Mouse (Mus musculus): ENCODE measurements around the gene Slc6a11. TPM values are rescaled to one million over a fixed set of nuclear protein-coding genes. Genes with fewer than 3 reads are reported as not detected.

Slc6a11 gene
- polyA plus RNA-seq, 1 experiment from 2014 or later = 1.2 TPM

DNA sequence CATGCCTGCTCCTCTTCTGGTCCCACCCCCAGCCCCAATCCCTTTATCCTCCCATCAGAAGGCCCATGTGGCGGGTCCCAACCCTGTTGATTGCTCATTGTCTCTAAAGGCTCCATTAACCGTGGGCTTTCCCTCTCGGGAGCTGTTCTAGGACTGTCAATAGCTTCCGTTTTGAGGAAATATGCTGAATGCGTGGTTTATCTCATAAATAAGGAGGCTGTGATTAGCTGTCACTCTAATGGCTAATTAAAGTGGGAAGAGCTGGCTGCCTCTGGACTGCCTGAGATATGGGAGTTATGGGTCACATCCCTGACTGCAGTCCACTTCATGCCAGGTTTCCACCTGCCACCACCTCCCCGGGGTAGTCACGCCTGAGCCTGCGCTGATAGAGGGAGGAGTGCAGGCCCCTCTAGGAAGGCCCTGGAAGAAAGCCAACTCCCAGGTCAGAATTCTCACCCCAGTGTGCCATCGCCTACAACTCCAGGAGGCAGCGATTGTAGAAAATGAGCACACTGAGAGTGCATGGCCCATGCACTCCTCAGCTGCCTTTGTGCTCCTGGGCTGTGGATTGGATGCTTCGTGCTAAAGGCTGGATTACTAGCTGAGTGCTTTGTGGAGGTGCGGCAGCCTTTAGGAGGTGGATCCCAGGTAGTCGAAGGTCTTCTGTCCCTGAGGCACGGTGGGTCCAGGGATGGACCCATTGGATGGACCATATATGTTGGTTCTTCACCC lies 143.1 kb downstream of the Slc6a11 start:
- Histone ChIP-seq H3K4me2 (no peak overlapping the region), H3K36me3 (replicated peaks) (no peaks in the 10 kb centered on the region), H3K4me3 (replicated peaks) (no peak overlapping the region), H3K9me3 (no peaks in the 10 kb centered on the region), H3K4me1 (peaks cover 21% of the 10 kb centered on the region), H3K27me3 (peaks cover 12% of the 10 kb centered on the region; the same call in 1 of the 2 replicates), H3K9ac (no peak overlapping the region), H3K27ac (peak overlapping the region; percentile 75)
- 46% methylated on average over 14 of the region's 14 CpGs for WGBS
- ATAC-seq (ENCODE audit: low FRiP score) = peak; percentile 66

DNA sequence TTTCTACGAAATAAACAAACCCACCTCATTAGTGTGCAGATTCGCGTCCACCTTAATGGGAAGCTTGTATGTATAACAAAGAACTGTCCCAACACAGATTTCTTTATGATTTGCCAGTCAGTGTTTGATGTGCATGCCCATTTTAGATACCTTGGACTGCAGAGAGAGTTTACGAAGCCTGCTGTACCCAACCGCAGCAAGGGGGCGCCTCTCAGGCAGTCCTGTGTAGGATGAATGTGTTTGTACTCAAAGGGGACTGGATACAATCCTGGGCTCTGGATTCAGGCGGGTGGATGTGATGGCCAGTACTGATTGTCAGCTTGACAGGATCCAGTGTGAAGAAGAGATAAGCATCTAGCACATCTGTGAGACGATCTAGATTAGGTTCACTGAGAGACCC lies 144.8 kb downstream of the Slc6a11 start:
- Histone ChIP-seq H3K4me1 (peaks cover 21% of the 10 kb centered on the region), H3K9me3 (no peaks in the 10 kb centered on the region), H3K9ac (no peak overlapping the region), H3K27ac (no peak overlapping the region), H3K4me2 (no peak overlapping the region), H3K4me3 (replicated peaks) (no peak overlapping the region), H3K27me3 (peaks cover 15% of the 10 kb centered on the region; the same call in 1 of the 2 replicates), H3K36me3 (replicated peaks) (no peaks in the 10 kb centered on the region)
- no peak for ATAC-seq (ENCODE audit: low FRiP score)
- 53% methylated on average over 8 of the region's 8 CpGs for WGBS

DNA sequence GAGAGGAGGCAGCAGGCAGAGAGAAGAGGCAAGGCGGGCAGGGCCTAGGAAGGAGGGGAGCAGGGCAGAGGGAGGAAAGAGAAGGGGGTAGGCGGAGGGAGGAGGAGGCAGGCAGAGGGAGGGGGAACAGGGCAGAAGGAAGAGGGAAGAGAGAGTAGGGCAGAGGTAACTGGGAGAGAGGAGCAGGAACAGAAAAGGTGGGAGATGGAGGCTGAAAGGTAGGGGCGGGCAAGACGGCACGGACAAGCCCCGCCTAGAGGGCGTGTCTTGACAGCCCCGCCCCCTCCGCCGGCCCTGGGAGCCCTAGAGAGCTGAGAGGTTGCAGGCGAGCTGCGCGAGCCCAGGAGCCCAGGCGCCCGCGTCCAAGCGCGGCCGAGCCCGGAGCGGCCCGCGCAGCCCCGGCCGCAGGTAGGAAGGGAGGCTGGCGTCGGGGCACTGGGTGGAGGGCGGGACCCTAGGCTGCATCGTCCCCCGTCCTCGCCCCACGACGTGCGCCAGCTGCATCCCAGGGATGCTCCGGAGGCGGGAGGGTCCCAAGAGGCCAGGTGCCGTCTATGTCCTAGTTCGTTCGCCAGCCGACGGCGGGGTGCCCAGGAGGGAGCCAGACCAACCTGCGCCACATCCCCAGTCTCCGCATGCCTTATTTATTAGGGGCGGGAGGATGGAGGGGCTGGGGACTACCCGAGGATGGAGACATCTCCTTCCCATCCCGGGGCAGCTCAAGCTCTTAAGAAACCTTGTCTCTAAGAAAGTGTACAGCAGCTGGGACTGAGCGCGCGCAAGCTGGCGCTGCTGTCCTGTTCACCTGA lies 151.6 kb downstream of the Slc6a11 start, which contains the start of gene Slc6a1:
Gene Slc6a1 (plus strand): TSS at position 167 of the 809 bp plus-strand sequence.
- Histone ChIP-seq H3K9me3 (no peaks in the 10 kb centered on the region), H3K4me3 (replicated peaks) (peak within 1 kb of the TSS; percentile 63), H3K27ac (peak within 1 kb of the TSS; percentile 67), H3K4me2 (peak within 1 kb of the TSS; percentile 58), H3K27me3 (peaks cover 59% of the 10 kb centered on the region), H3K4me1 (peaks cover 45% of the 10 kb centered on the region), H3K9ac (peak within 1 kb of the TSS; percentile 75), H3K36me3 (replicated peaks) (no peaks in the 10 kb centered on the region)
- WGBS = 2% methylated on average over 30 of the region's 51 CpGs
- ATAC-seq (ENCODE audit: low FRiP score) = peak; percentile 92

DNA sequence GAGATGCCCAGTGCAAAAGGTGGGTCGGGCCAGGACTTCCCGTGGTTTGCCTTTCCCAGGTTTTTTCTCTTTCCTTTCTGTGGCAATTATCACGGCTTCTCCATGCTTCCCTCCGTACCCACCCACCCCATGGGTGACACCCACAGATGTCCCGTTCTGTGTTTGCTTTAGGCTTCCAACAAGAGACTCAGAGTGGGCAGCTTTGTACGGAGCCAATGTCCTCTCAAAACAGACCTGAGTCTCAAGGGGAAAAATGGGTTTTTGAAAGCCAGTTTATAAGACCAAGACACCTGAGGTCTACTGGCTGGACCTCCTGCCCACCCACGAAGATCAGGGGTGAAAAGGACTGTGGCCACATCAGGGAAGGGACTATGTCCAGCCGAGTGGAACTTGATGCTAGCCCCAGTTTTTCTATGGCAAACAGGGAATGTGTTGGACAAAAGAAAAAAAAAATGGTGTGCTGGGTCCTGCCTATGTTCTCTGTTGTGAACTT lies 152.3 kb downstream of the Slc6a11 start:
- H3K27me3 ChIP-seq = peaks cover 59% of the 10 kb centered on the region

DNA sequence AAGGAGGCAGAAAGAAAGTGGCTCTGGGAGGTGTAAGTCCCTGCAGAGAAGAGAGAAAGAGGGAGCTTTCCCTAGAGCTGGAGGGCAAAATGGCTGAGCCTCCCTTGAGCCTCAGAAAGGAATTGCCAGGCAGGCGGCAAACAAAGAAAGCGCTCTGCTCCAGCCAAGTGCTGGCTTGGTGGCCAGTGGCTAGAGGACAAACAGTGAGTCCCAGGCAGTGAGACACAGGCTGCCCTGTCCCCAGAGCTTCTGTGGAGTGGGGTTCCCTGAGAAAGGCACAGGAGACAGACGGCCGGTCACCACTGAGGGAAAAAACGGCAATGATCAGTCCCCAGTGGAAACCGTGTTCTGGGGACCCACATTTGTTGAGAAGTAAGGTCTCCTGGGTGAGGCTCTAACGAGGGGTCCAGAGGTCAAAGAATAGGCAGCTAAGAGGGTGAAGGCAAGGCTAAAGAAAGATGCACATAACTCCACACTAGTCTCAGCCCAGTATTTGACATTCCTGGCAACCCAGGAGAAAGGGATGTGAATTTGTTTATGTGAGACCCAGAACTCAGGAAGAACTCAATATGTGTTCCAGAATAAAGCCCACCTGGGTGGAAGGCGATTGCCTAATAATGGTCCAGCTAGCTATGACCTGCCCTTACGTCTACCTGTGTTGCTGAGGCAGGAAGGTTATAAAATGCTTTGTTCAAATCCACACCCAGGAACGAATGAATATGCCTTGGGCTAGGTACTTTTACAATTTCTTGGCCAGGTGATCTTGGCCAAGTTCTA lies 153.1 kb downstream of the Slc6a11 start:
- H3K4me2 ChIP-seq = peak overlapping the region; percentile 58
- ATAC-seq (ENCODE audit: low FRiP score) = no peak
- peaks cover 59% of the 10 kb centered on the region for H3K4me1 ChIP-seq
- WGBS = 42% methylated on average over 10 of the region's 10 CpGs
- H3K36me3 ChIP-seq (replicated peaks) = no peaks in the 10 kb centered on the region
- H3K9me3 ChIP-seq = no peaks in the 10 kb centered on the region
- H3K4me3 ChIP-seq (replicated peaks) = peak overlapping the region; percentile 63
- peaks cover 58% of the 10 kb centered on the region for H3K27me3 ChIP-seq
- H3K9ac ChIP-seq = peak overlapping the region; percentile 75
- H3K27ac ChIP-seq = peak overlapping the region; percentile 67

More for the DNA sequence above, 152.3 kb downstream of the Slc6a11 start:
- H3K27ac ChIP-seq = peak overlapping the region; percentile 67
- ATAC-seq (ENCODE audit: low FRiP score) = 0 out of 2 replicates have a peak, but pooled peaks have one; percentile 0
- peak overlapping the region; percentile 75 for H3K9ac ChIP-seq
- no peaks in the 10 kb centered on the region for H3K36me3 ChIP-seq (replicated peaks)
- 10% methylated on average over 8 of the region's 8 CpGs for WGBS
- no peaks in the 10 kb centered on the region for H3K9me3 ChIP-seq
- H3K4me3 ChIP-seq (replicated peaks) = peak overlapping the region; percentile 63
- H3K4me1 ChIP-seq = peaks cover 51% of the 10 kb centered on the region
- H3K4me2 ChIP-seq = peak overlapping the region; percentile 58

DNA sequence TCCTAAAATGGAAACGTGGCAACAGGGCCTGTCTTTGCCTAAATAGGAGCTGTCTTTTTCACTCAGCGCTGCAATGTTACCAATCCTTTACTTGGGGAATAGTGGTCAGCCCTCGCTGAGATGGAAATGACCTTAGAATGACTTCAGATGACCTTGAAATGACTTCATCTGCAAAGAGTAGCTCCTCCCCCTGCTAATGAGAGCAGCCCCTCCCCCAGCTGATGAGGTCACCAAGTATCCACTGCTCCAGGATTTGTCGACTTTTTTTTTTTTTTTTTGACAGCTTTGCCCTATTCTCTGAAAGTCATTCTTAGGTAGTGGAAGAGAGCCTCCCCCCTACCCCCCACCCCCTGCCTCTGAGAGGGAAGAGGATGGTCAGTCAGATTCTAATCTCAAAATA lies 154.4 kb downstream of the Slc6a11 start:
- 0 out of 2 replicates have a peak overlapping the region, but pooled peaks have one; percentile 50 for H3K27ac ChIP-seq
- peak overlapping the region; percentile 58 for H3K4me2 ChIP-seq
- 43% methylated on average over 4 of the region's 4 CpGs for WGBS
- H3K9me3 ChIP-seq = no peaks in the 10 kb centered on the region
- H3K4me3 ChIP-seq (replicated peaks) = no peak overlapping the region
- H3K27me3 ChIP-seq = peaks cover 48% of the 10 kb centered on the region
- H3K4me1 ChIP-seq = peaks cover 72% of the 10 kb centered on the region
- H3K36me3 ChIP-seq (replicated peaks) = no peaks in the 10 kb centered on the region
- ATAC-seq (ENCODE audit: low FRiP score) = no peak
- H3K9ac ChIP-seq = peak overlapping the region; percentile 29; the same call in 1 of the 2 replicates

DNA sequence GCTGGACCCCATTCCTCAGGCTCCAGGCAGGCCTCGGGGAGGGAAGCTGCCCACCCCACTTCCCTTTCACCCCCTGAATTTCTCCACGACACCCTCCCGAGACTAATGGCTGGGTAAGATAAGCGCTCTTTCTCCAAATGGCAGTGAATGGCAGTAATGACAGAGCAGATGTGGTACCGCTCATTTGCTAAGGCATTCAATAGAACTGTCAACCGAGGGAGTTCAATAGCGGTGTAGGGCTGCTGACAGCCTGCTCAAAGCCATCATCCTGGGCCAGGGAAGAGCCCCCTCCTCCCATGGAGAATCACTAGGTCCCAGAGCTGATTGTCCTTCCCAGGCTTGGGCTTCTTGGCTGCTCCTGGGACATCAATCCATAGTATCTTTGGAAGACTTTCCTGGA lies 158.1 kb downstream of the Slc6a11 start:
- peak; percentile 77 for ATAC-seq (ENCODE audit: low FRiP score)
- Histone ChIP-seq H3K4me2 (peak overlapping the region; percentile 32), H3K9ac (no peak overlapping the region), H3K27me3 (peaks cover 16% of the 10 kb centered on the region), H3K4me3 (replicated peaks) (no peak overlapping the region), H3K4me1 (peaks cover 90% of the 10 kb centered on the region), H3K36me3 (replicated peaks) (no peaks in the 10 kb centered on the region), H3K9me3 (no peaks in the 10 kb centered on the region), H3K27ac (peak overlapping the region; percentile 91)
- WGBS = 15% methylated on average over 7 of the region's 7 CpGs

DNA sequence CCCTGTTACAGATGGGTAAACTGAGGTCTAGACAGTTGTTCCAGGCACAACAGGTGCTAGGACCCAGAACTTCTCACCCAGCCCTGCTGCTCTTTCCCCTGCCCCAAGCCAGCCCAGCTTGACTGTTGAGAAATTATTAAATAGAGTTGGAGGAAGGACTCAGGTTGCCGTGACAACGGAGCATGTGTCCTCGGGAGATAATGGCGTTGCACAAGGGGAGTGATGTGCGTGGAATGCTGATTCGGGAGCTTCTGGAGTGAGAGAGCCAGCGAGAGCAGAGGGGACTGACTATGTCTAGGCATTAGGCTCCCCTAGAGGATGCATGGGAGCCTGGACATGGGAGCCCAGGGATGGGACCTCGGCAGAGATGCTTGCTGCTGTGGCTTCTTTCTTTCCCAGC lies 159.1 kb downstream of the Slc6a11 start:
- H3K4me2 ChIP-seq = peak overlapping the region; percentile 33

DNA sequence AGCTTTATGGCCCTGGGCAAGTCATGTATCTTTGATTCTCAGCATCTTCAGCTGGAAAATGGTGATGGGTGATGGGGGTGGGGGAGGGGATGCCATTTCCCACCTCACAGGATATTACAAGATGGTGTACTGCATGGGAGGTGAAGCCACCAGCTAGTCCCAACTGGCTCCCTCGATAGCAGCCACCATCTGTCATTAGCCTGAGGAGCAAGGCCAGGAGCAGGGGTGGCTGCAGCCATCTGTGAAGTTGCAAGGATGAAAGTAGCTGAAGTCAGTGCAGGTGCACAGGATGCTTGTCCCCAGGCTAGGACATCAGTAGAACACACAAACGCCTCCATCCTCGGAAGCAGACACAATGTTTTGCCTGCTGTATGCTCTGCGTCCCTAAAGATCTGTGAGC lies 159.9 kb downstream of the Slc6a11 start:
- WGBS = 70% methylated on average over 4 of the region's 4 CpGs
- H3K9me3 ChIP-seq = no peaks in the 10 kb centered on the region
- 0 out of 2 replicates have a peak, but pooled peaks have one; percentile 25 for ATAC-seq (ENCODE audit: low FRiP score)
- peak overlapping the region; percentile 91 for H3K27ac ChIP-seq
- H3K4me2 ChIP-seq = peak overlapping the region; percentile 33
- no peak overlapping the region for H3K9ac ChIP-seq
- no peak overlapping the region for H3K4me3 ChIP-seq (replicated peaks)
- no peaks in the 10 kb centered on the region for H3K36me3 ChIP-seq (replicated peaks)
- H3K4me1 ChIP-seq = peaks cover 89% of the 10 kb centered on the region
- peaks cover 3% of the 10 kb centered on the region; the same call in 1 of the 2 replicates for H3K27me3 ChIP-seq

More for the DNA sequence above, 159.1 kb downstream of the Slc6a11 start:
- H3K9me3 ChIP-seq = no peaks in the 10 kb centered on the region
- peak overlapping the region; percentile 91 for H3K27ac ChIP-seq
- peaks cover 88% of the 10 kb centered on the region for H3K4me1 ChIP-seq
- WGBS = 17% methylated on average over 8 of the region's 8 CpGs
- H3K9ac ChIP-seq = peak overlapping the region; percentile 38
- peaks cover 6% of the 10 kb centered on the region; the same call in 1 of the 2 replicates for H3K27me3 ChIP-seq
- H3K36me3 ChIP-seq (replicated peaks) = no peaks in the 10 kb centered on the region
- no peak overlapping the region for H3K4me3 ChIP-seq (replicated peaks)
- peak; percentile 84 for ATAC-seq (ENCODE audit: low FRiP score)

DNA sequence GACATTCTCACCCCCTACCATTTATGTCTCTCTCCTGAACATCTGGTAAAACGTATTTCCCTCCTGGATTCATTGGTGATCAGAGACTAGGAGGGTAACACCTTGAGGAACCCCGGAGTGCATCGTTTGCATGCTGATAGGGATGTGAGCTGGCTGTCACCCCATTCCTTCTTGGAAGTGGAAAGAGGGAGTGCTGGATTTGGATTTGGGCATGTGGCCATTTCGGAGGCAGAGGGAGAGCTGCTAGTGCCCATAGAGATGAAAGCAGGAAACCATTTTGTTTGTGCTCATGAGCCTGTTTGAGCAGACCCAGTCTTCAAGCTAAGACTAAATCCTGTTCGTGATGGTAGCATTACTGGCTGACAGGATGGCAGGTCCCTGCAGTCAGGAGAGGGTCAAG lies 160.4 kb downstream of the Slc6a11 start:
- Histone ChIP-seq H3K4me2 (no peak overlapping the region), H3K4me1 (peaks cover 93% of the 10 kb centered on the region), H3K4me3 (replicated peaks) (no peak overlapping the region), H3K27me3 (peaks cover 3% of the 10 kb centered on the region; the same call in 1 of the 2 replicates), H3K9me3 (no peaks in the 10 kb centered on the region), H3K9ac (no peak overlapping the region), H3K27ac (peak overlapping the region; percentile 91), H3K36me3 (replicated peaks) (no peaks in the 10 kb centered on the region)
- WGBS = 54% methylated on average over 5 of the region's 5 CpGs
- no peak for ATAC-seq (ENCODE audit: low FRiP score)

DNA sequence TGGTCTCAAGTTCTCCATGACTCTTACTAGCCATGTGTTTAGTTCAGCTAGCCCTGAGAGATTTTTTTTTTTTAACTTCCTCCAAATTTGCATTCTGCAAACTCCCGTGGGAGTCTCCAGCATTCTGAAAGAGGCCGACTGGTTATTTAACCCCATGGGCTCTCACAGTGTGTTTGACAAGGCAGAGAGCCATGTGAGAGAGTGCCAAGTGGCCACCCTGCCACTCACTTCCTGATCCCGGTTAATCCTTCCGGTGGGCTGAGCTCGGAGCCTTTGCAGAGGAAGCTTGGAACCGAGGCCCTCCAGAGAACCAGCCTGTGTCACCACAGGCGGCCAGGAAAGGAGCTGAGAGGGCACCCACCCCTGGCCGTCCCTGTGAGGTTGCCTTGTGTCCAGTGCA lies 162.5 kb downstream of the Slc6a11 start:
- peak overlapping the region; percentile 31; the same call in 1 of the 2 replicates for H3K27ac ChIP-seq
- 34% methylated on average over 8 of the region's 8 CpGs for WGBS
- no peak for ATAC-seq (ENCODE audit: low FRiP score)
- no peak overlapping the region for H3K4me3 ChIP-seq (replicated peaks)
- no peaks in the 10 kb centered on the region for H3K27me3 ChIP-seq
- no peak overlapping the region; the same call in 1 of the 2 replicates for H3K4me2 ChIP-seq
- H3K9ac ChIP-seq = no peak overlapping the region
- H3K36me3 ChIP-seq (replicated peaks) = no peaks in the 10 kb centered on the region
- peaks cover 94% of the 10 kb centered on the region for H3K4me1 ChIP-seq
- no peaks in the 10 kb centered on the region for H3K9me3 ChIP-seq

Measured in forebrain, embryonic 12.5 days (tissue).